Mouse (Mus musculus) kidney, adult 8-10 months (tissue): ENCODE data around the gene Mn1.
A peak's percentile ranks its signal among the peaks of the same experiment; 100 is the strongest.

ENCODE experiments used
- DNase-seq, 2 experiments: peaks; one replicate each; pipeline ENCODE4 v3.0.0; 2022

Mn1 gene

DNA sequence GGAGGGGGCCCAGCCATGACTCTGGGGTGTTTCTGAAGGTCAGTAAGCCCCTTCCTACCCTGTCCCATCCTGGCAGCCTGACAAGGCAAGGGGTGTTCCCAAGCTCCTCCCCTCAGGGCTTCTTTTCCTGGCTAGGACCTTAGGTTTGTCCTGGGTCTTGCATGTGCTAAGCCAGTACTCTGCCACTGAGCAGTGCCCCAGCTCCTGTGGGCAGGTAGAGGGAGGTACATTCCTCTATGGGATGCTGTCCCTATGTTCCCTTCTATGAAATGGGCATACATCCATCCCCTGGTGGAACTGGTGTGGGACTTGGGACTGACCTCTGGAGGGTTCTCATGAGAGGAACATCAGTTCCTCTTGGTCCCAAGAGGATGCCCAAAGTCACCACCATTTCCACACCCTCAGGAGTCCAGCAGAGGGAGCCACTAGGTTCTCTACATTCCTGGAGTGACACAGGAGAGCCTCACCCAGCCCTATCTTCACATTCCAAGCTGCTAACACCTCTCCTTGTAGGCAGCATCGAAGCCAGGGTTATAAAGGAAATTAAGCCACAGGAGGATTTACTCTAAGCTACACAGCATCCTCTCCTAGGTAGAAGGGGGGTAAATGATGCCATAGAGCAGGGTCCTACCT lies 7.6 kb upstream of the Mn1 start:
- peak in 1 of 2 experiments; percentile 31 for DNase-seq

DNA sequence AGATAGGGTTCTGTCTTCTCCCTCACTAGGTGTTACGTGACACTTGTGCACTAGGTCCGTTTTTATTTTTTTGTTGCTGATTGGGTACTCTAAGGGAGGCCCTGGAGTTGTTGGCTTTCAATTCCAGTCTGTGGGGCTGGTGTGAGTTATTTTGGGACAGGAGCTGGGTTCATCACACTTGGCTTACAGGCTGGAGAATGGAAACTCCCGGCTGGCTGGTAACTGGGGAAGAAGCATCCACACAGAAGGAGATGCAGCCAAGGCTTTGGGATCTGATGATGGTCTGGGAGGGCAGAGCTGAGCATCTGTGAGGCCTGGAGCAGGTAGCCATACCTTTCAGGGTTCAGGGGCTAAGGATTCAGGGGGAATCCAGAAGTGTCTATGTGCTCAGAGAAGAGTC lies 6.5 kb upstream of the Mn1 start:
- DNase-seq = no peak

DNA sequence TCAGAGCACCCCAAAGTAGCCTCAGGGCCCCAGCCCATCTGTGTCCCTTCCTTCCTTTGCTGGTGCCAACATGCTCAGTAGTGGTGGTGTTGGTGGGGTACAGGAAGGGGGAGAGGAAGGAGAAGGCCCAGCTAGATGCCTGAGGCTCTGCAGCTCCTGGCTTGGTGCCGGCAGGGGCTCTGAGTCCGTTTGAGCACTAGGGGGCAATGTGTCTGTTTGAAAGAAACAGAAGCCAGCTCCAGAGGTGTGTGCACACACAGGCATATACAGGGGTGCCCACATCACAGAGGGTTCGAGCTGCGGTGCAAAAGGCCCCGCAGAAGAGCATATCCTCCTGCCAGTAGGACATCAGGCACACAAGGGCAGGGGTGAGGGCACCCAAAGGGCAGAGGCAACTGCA lies 3.0 kb upstream of the Mn1 start:
- DNase-seq = peak; percentile 40 to 75

GRCm38 (mm10) chr5:111414770-111415249 lies 2.4 kb upstream of the Mn1 start:
- no peak for DNase-seq

GRCm38 (mm10) chr5:111415575-111415974 lies 1.6 kb upstream of the Mn1 start:
- DNase-seq = no peak

- no peak for DNase-seq
Measured at GRCm38 (mm10) chr5:111416048-111416447, 1.1 kb upstream of the Mn1 start.

GRCm38 (mm10) chr5:111417378-111418131 lies 393 bp downstream of the Mn1 start:
- DNase-seq = no peak

GRCm38 (mm10) chr5:111418202-111419120 lies 1.3 kb downstream of the Mn1 start:
- no peak for DNase-seq

DNA sequence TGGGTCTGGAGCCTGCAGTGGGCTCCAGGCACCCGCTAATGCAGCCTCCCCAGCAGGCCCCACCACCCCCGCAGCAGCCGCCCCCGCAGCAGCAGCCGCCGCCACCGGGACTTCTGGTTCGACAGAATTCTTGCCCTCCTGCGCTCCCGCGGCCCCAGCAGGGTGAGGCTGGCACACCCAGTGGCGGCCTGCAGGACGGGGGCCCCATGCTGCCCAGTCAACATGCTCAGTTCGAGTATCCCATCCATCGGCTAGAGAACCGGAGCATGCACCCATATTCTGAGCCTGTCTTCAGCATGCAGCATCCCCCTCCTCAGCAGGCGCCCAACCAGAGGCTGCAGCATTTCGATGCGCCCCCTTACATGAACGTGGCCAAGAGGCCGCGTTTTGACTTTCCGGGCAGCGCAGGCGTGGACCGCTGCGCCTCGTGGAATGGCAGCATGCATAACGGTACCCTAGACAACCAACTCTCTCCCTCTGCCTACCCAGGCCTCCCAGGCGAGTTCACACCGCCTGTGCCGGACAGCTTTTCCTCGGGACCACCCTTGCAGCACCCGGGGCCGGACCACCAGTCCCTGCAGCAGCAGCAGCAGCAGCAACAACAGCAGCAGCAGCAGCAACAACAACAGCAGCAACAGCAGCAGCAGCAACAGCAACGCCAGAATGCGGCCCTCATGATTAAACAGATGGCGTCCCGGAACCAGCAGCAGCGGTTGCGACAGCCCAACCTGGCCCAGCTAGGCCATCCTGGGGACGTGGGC lies 2.1 kb downstream of the Mn1 start:
- no peak for DNase-seq

GRCm38 (mm10) chr5:111420011-111420691 lies 3.0 kb downstream of the Mn1 start:
- no peak for DNase-seq

- DNase-seq = no peak
Measured at GRCm38 (mm10) chr5:111420896-111421295, 3.7 kb downstream of the Mn1 start.

DNA sequence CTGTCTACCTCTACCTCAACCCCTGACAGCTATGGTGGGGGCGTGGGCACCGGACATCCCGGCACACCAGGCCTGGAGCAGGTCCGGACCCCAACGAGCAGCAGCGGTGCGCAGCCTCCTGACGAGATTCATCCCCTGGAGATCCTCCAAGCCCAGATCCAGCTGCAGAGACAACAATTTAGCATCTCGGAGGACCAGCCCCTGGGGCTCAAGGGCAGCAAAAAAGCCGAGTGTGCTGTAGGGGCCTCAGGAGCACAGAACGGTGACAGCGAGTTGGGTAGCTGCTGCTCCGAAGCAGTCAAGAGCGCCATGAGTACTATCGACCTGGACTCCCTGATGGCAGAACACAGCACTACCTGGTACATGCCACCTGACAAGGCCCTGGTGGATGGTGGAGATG lies 4.3 kb downstream of the Mn1 start:
- DNase-seq = no peak

DNA sequence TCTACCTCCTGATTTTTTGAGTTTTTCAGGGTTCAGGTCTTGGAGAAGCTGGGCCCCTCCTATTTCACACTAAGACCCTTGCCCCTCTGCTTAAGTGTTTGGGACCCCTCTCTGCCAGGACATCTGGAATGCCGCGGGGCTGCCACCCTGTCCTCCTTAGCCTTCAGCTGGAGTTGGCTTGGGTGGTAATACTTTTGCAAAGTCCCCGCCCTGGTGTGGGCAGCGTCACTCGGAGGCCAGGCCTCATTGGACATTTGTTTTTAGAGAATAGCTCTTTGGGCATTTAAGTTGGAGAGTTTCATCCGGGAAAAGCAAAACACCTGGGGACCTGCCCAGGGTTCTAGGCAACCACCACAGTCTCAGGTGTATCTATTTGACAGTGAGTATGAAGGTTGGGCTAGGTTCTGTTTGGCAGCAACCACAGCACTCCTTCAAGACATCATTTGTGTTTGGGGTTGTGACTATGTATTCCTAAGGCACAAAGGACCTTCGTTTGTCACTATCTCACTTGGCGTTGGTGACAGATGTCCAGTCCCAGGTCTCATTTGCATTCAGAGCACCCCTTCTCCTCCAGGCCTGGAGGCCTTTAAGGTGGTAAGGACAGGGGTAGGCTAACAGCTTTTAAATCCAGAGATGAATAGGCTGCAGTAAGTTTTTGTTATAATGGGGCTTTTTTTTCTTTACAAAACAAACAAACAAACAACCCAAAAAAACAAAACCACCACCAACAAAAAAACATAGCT lies 5.1 kb downstream of the Mn1 start:
- DNase-seq = no peak

DNA sequence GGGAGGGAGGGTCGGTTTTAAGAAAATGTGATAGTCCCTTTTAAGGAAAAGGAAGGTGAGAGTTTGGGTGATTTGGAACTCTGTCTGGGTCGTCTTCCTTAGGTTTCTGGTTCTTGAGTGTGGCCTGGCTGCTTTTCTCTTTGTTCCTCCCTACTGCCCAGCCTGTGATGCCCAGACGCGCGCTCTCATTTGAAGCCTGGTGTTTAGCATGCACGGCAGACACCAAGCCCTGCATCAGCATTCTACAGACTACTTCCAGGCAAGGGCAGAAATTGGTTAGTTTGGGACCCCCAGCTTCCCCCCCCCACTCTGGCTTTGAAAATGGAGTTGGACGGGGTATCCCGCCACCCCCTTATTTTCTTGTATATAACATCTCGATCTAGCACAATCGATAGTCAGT lies 5.8 kb downstream of the Mn1 start:
- no peak for DNase-seq

DNA sequence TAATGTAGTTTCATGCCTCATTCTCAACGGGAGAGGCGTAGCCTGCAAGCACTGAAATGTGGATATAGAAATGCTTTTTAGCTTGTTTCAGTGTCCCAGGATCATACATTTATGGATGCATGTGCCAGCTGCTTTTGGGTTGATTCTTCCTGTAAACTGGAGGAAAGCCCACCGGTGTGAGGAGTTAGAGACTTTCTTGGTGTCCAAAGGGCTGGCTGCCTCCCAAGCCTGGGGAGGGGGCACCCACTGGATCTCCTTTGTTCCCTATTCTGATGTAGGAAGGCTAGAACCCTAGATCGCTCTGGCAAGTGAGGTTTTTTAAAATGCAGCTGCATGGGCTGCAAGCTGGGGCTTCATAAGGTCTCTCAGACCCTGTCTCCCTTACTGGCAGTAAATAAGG lies 6.5 kb downstream of the Mn1 start:
- no peak for DNase-seq

- no peak for DNase-seq
Measured at GRCm38 (mm10) chr5:111425813-111426212, 8.7 kb downstream of the Mn1 start.

- no peak for DNase-seq
Measured at GRCm38 (mm10) chr5:111426249-111426648, 9.1 kb downstream of the Mn1 start.

DNA sequence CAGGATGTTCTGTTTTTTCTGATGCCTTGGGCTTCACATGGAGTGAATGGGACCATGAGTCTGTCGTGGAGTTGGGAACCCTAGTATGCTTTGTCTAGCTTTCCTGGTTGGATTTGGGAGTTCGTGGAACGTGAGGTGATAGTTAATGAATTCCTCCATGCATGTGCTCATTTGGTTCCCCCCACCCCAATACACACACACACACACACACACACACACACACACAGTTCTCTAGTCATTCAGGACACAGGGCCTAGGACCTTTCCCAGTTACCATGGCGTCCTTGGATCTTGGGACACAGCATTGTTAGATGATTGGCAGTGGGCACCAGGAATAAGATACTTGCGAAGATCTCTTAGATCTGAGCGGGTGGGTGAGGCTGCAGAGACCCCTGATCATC lies 11.7 kb downstream of the Mn1 start:
- DNase-seq = no peak

- no peak for DNase-seq
Measured at GRCm38 (mm10) chr5:111429726-111430125, 12.6 kb downstream of the Mn1 start.

DNA sequence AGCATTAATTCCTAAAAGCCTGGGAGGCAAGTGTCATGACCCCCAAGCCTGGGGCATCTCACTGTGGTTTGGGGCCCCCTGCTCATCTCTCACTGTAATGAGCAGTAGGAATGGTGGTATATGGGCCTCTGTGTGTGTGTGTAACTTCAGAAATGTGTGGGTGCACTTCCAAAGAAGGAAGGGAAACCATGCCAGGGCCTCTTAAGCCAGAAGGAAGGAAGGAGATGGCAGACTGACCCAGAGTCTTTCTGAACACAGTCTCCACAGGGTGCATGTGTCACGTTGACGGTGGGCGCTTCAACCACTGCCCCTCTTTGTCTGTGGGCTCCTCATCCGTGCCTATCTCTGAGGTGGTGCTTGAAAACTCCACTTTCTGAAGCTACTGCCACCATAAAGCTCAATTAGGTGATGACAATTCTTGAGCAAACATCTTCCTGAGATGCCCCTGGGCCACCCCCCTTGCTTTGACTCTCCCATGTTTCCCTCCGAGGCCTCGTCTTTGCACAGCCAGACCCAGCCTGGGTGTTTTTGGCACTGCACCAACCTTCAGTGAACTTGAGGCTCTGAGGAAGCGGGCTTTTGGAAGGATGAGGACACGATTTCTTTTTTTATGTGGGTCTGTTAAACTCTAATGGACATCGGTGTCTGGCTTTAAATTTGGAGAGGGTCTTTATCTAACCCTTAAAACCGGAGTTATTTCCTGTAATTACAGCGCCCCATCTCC lies 14.0 kb downstream of the Mn1 start:
- no peak for DNase-seq

GRCm38 (mm10) chr5:111432842-111433241 lies 15.7 kb downstream of the Mn1 start:
- no peak for DNase-seq
